Mouse (Mus musculus): ENCODE data around the gene Taf4.

- no peak for TF ChIP-seq CTCF (IDR thresholded peaks at IDR 0.05; ENCODE audit: control insufficient read depth, insufficient read depth, low read length)
- TF ChIP-seq POLR2A (IDR thresholded peaks at IDR 0.05; ENCODE audit: borderline replicate concordance, control insufficient read depth, low read depth, low read length) = no peak
Measured at GRCm38 (mm10) chr2:180018573-180018972, 42.1 kb upstream of the Taf4 start.

All from bone marrow, adult 2 months (tissue).